Mouse (Mus musculus): Measurements from ENCODE around the gene Ica1.
A peak's percentile ranks its signal among the peaks of the same experiment; 100 is the strongest.

Ica1 gene

DNA sequence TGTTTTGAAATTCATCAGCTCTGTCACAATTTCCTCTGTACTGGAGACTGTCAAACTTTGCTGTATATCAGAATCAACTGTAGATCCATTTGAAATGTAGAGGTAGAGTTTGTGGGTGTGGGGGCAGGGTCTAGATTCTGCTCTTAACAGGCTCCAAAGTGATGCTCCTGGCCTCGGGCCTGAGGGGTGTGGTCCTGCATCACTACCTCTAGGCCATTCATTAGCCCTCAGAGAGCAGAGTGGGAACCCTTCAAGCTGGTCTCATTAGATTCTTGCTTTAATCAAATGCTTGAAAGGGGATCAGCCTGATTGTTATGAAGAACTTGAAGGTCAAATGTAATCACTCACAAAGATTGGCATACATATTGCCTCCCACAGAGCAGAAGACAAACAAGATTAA lies 36.6 kb downstream of the Ica1 start:
- DNase-seq = no peak

DNA sequence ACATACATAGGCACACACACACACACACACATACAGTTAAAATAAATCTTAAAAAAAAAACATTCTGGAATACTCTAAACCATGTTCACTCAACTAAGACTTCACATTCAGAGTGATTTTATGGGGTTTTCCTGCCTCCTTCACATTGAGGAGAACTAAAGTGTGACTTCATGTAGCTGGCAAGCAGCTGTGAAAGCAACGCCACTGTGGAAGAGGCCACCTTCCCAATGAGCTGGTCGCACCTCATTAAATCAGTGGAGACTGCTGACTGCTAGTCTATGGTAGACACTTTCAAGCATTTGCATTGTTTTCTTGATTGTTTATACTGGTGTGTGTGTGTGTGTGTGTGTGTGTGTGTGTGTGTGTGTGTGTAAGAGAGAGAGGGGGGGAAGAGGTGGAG lies 38.2 kb downstream of the Ica1 start:
- DNase-seq = no peak

DNA sequence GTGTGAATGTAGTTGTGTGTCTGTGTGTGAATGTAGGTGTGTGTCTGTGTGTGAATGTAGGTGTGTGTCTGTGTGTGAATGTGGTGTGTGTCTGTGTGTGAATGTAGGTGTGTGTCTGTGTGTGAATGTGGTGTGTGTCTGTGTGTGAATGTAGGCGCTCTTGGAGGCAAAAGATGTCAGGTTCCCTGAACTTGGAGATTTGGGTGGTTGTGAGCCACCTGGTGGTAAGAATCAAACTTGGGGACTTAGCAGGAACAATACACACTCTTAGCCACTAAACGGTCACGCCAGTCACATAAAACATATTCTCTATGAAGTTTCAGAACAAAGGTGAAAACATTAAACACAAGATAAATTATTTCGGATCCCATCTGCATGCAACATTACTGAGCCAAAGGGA lies 39.9 kb downstream of the Ica1 start:
- DNase-seq = peak in 1 of 2 experiments; percentile 15

DNA sequence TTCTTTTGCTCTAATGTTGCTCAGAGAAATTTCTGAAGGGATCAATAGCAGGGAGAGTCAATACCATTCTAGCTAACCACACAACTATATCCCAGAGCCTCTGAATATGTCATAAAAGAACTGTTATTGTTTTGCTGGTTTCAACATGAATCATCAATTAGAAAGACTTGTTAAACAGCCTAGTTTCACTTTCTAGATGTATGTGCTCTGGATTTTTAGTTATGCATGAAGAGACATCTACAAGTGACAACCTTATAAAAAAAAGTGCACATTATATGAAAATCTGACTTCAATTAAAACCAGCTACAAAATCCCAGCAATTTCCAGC lies 41.8 kb downstream of the Ica1 start:
- no peak for DNase-seq

DNA sequence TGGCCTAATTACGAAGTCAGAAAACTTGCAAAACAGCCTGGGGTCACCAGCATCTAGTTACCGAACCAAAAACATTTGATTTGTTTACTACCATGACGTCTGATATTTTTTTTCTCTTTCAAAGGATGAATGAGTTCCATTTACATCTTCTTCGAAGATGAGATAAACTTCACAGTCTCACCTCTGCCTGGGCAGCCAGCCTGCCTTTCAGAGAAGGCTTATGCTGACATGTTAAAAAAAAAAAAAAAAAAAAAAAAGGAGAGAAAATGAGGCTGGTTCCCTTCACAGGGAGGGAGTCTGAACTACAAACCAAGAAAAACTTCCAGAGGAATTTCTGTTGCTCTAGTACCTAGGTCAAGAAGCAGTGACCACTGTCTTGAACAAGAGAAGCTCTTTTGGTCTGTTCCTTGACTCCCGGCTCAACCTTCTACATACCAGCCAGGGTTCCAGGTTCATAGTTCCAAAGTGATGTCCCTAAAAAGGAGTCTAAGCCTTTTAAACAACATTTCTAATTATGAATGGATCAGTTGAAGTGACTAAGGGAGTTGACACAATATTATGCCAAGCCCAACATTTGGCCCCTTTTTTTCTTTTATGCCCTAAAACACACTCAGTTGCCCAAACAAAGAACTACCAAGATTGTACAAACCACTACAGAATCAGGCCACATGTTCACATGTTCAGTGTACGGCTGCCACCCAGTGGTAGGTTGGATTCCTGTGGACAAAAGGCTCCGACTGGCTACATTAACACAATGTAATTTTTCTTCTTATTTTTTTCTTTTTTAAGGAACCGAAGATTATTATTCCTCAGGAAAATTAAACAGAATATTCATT lies 42.4 kb downstream of the Ica1 start:
- DNase-seq = peak; percentile 74 to 75

DNA sequence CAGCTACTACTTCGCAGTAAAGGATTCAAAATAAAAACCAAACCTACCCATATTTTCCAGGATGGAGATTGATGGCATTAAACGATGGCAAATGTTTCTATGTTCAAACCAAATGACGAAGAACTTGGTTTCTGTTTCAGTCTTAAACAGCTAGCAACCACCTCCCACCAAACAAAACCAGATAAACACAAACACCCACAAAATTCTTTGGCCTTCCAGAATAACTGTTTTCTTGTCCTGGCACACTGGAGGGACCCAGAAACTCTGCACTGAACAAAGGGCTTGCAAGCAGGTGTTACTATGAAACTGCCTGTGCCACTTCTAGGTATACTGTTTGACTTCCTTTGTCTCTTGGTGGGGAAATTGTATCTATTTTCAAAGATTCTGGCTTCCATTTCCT lies 43.2 kb downstream of the Ica1 start:
- no peak for DNase-seq

DNA sequence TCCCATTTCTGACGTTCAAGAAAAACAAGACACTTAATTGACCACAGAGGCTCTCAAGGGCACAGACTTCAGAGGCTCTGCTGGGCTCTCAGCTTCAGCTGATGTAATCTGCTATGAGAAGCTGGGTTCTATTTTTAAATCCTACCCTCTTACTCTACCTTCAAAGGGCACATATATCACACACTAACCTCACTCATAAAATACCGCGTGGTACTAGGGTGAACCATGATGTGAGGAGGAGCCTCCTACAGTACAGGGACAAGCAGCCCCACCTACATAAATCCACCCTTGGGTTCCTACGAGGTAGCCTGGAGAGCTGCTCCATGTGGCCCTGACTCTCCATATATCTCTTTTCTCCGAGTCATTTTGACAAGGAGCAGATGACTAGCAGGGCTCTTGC lies 45.8 kb downstream of the Ica1 start:
- DNase-seq = no peak

DNA sequence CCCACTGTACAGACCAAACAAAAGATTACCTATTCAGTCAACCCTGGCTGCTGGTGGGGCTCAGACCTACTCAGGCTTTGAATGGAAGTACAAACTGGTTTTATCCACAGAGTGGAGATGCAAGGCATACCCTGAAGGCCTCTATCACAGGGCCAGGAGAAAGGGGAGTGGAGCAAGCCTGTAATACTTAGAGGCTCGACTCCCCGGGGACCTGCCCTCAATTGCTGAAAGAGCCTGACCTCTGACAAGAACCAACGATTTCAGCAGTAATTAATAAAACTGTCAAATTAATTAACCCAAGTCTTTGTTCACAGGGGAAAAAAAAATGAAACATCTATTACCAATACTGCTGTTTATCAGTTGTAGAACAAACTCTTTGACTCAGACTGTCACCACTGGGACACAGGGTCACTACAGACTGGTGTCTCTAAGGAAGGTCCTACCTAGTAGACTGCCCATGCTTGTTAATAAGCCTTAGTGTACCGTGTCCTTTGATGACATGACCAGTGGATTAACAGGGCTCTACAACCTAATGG lies 46.6 kb downstream of the Ica1 start:
- no peak for DNase-seq

DNA sequence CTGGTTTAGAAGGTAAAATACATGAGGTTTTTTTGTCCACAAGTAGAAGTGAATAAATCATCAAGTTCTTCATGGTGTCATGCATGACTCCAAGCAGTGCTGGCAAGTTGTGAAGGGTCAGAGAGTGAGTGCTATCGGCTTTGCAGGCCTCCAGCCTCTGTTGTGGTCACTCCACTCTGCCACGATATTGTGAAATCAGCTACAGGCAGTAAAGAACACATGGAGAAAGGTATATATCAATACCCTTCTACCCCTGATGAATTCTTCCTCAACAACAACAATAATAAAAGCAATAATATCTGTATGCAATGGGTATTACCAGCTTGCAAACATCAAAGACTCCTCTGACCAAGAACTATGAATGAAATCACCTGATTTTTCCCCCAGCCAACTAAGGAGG lies 47.9 kb downstream of the Ica1 start:
- no peak for DNase-seq

DNA sequence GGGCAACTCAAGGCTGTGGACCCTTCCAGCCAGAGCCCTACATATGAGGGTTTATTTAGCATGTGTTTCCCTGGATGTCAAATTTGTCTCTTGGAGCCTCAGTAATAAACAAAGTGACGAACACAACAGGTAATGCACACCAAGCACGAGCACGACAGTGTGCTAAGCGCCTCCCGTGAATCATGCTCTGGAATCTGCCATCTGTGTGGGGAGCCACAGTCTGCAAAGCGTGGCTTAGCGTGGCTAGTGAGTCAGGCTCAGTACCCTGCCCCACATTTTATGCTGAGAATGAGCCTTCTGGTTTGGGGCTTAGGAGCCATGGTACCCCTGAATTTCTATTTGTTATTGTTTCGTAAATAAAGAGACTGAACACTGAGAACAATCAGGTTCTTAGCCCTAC lies 50.5 kb downstream of the Ica1 start:
- no peak for DNase-seq

DNA sequence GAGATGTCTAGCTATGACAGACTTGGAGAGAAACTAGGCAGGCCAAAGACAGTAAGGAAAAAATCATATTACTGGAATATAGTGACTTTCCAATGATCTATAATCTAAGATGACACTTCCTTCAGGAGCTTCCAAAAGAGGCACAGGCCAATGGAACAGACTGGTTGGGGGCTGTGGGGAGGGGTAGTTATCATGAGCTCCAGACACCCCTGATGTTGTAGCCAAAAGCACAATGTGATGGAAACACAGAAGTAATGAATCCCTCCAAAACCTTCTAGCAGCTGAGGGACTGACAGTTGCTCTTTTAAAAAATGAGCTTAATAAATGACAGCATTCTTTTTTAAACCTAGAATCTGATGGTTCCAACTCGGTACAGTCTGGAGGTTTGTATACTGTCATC lies 52.7 kb downstream of the Ica1 start:
- no peak for DNase-seq

DNA sequence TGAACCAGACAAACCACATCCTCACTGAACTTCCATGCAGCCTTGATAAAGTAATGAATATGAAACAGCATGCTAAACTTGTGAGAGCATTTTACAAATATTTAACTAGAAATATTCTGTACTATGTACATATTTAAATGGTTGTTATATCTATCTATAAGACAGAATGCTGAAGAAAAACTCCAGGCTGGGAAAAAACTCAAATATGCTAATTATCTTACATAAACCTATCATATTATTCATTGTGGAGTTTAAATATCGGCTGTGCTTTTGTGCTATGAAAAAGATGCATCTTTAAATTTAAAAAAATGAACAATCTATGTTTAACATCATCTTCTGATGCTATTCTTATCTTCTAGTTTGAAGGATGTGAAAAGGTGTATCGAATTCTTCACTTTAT lies 58.6 kb downstream of the Ica1 start:
- no peak for DNase-seq

DNA sequence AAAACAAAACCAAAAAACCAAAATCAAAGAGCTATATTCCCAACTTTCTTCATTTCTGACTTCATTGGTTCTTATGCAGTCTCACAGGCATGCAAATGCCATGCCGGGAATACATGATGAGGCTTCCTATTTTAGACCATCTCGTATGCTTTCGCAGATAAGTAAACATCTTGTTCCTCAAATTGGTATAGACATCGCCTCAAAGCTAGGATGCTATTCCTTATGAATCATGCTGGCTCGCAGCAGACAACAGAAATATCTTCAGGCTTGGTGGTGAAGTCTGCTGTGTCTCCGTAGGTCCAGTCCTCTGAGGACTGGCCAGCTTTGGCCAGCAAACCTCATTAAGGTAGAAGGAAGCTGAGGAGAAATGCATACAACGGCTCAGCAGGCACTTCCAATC lies 60.3 kb downstream of the Ica1 start:
- DNase-seq = no peak

DNA sequence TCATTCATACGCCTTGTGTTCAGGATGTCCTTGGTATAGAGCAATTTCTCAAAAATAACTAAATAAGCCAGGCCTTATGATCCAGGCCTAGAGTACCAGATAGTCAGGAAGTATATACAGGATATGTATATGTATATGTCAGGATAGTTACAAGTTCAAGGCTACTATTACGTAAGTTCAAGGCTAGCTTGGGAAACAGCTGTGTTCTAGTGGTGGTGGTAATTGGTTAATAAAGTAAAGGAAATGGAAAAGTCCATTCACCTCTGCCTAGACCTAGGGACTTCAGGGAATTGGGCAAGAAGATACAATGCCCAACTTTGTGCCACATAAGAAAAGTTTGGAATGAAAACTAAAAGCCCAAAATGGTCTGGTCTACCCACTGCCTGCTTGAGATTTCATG lies 61.7 kb downstream of the Ica1 start:
- DNase-seq = no peak

DNA sequence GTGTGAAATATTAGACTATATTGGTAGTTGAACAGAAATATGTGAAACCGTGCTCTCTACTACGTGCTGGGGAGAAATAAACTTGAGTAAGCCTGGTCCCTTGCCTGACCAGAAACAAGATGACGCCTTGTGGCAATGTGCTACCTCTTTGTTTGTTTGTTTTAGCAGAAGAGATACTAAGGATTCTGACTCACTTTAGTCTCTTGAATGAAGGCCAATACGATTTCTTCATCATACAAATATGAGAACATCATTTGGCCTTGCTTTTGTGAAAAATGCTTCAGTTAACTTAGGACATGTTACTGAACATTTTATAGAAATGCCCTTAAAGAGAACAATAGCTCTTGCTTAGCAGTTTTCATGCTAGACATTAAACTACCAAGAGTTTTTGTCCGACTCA lies 67.0 kb downstream of the Ica1 start:
- DNase-seq = no peak

DNA sequence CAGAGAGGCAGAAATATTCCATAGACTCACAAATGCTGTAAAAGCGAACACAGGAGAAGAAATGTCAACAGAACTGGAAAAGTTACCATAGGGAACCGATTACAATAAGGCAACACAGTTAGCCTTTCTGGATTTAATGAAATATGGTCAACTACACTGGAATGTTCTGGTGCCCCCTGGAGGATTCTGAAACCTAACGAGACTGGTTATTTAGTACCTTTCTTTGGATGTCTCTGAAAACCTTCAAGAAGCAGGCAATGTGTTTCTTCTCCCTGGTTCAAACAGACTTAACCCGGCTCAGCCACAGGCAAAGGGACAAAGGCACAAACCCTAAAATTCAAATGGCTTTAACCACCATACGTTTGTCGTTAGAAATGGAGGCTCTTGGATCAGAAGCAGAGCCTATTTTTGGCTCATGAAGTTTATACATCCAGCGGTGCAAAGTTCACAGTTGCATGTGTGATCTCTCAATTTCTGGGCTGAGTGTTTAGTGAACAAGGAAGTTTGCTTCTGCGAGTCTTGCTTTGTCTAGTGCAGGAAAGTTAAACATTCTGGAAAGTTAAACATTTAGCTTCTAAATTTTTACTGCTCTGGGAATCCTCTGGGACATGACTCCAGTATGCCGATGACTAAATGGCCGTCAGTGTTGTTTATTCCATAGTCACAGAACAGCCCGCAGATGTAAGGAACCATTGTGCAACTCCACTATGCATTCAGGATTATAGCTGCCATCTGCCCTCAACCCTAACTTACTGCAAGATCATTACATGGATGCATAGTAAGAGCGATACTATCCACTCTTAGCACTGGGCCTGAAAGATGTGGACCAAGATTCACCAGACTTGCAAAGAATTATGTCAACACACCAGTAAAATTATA lies 83.4 kb downstream of the Ica1 start:
- DNase-seq = peak; percentile 22 to 59

DNA sequence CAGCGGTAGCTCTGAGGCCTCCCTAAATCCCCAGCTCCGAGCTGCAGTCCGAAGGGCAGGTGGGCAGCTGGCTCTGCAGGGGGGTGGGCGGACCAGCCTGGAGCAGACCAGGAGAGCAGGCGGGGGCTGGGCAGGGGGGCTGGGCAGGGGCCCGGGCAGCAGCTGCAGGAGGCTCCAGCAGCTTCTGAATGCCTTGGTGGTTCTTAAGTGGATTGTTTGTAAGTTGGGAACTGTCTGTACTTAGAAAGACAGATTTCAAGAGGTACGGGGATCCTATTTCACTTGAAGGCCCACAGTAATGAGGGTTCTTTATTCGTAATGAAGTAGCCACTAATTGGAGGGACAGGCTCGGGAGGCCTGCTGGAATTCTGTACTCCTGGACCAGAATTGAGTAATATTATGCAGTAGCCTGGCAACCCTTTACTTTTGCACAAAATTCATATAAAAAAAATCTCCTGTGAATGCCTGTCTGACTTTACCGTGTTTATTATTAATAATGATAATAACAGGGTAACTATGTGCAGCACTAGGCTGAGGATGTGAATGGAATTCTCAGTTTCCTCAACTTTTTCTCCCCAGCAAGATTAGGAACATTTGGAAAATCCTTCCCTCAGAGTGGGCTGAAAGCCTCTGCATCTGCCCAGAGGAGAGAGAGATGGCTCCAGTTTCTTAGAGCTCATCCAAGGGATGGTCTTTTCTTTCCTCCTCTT lies 84.2 kb downstream of the Ica1 start:
- DNase-seq = no peak

DNA sequence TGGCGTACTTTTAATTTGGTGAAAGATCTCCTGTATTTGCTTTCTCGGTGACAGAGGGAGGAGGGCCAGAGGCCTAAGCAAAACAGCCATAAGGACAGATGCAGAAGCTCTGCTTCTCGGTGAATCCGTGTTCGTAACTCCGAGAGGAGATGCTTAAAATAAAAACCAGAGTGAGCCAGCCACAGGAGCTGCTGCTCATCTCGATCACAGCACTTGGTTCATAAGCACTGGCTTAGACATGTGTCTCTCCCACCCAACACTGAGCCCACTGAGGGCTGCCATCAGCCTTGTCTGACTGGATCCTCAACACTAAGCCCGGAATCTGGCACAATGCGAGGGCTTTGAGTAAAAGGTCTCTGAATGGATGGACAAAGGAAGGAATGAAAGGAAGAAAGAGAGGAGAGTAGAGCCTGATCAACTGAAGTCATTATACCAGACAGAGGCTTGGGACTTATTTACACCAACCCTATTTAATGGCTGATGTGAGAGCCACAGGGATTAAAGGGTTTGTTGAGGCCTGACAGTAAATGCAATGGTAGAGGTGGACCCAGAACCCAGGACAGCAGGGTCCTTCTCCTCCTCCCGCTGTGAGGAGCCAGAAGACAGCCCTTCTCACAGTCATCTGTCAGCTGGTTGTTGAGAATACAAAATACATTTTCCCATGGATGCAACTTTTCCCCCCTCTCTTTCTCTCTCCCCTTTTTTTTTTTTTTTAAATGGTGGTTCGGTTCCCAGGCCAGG lies 85.0 kb downstream of the Ica1 start:
- no peak for DNase-seq

DNA sequence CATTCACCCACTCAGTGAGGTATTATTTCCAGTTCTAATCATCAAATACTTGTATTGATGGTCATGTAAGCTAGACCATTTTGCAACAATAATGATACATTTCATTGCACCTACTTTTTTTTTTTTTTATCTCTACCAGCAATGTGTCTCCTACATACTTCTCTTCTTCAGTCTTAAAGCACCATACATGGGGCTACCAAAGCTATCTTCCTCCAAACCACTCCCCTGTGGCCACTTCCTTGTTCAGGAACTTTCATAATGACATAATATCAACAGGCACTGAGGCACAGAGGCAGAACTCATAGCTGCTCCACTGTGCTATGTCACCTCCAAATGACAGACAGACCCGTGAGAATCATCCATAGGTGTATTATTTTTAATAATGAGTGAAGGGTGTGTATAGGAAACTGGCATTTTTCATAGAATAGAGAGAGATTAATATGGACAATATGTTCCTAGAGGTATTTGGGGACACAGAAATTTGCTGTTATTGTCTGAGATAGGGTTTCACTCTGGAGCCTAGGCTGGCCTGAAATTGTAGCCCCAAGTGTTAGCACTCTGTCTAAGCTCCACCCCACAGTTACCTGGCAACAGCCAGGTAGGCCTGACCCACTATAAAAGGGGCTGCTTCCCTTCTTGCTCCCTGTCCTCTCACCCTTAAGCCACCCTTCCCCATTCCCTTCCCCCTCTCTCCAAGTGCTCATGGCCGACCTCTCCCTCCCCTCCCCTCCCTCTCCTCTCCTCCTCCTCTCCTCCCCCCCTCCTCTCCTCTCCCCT lies 86.9 kb downstream of the Ica1 start:
- no peak for DNase-seq

DNA sequence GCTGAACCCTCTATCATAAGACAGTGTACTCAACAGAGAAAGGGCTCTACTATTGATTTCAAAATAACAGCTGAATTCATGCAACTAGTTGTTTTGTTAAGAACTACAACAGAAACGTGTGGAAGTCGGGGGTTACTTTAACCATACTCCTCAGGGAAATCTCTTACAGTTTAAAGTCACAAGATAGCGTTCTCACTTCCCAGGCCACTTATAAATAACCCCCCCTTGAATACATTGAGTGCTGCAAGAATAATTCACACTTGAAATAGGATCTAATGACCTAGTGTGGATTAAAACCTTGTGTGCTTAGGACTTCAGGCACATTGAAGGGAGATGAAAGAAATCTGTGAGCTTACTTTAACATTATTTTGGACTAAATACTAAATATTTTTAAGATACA lies 87.8 kb downstream of the Ica1 start:
- DNase-seq = no peak

DNA sequence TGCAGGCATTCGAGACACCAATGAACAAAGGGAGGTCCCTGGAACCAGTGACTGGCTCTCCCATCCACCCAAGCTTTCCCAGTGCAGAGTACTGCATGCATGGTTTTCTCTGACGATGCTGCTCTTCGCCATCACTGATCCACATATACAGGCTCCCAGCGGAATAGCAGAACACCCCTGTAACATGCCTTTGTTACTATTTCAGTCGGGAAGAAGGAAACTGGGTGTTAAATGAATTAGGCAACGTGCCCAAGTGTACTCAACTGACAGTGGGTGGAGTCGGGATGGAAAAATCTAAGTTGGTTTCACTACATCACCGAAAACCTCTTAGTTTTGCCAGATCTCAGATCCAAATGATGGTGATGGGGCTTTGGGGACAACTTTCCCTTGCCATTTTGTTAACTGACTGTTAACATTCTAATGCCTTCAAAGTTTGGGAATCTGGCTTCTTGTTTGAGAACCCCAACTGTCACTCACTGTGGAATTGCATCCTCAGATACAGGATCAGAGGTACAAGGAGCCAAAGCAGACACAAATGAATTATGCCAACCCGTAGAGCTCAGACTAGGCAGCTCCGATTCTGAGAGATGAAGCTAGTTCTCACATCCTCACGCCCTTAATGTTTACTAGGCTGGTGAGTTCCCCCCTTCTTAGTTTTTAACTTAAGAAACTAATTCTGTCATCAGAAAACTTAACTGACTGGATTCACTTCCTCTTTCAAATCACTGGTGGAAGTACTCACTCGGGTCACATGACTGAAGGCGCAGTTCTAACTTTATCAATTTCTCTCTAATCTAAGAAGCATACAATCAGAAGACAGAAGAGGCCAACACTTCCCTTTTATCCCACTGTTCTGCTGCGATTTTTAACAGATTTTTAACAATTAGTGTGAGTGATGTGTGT lies 91.4 kb downstream of the Ica1 start:
- no peak for DNase-seq

All from cerebellum, postnatal 36 days (tissue).